Mouse (Mus musculus) spleen, postnatal 4 days (tissue): Measurements from ENCODE around the gene Hhipl1.

Experiments
- DNase-seq, 2 experiments: peaks; one replicate each; pipeline ENCODE4 v3.0.0; 2022; ENCODE audit warnings: low spot score in 2 of 2

Gene Hhipl1

DNA sequence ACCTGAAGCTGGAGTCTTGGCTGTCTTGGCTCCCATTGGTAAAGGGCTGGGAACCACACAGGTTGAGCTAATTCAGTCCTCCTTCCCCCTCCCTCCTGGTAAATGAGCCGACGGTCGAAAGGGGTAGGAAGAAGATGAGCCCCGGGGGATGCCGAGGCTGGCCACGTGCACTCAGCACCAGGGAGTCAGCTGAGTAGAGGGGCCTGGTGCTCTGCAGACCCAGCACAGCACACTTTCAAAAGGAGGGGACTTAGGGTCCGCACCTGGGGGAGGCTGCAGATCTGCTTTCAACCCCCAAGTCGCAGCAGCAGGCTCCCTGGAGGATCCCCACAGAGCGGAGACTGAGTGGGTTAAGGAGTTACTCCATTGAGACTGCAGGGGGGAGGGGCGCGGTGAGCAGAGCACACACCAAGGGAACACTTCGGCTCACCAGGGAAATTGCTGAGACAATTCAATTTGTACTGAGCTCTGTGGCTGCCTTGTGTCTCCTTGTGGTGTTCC is 28.7 kb upstream of the Hhipl1 start:
- no peak for DNase-seq

DNA sequence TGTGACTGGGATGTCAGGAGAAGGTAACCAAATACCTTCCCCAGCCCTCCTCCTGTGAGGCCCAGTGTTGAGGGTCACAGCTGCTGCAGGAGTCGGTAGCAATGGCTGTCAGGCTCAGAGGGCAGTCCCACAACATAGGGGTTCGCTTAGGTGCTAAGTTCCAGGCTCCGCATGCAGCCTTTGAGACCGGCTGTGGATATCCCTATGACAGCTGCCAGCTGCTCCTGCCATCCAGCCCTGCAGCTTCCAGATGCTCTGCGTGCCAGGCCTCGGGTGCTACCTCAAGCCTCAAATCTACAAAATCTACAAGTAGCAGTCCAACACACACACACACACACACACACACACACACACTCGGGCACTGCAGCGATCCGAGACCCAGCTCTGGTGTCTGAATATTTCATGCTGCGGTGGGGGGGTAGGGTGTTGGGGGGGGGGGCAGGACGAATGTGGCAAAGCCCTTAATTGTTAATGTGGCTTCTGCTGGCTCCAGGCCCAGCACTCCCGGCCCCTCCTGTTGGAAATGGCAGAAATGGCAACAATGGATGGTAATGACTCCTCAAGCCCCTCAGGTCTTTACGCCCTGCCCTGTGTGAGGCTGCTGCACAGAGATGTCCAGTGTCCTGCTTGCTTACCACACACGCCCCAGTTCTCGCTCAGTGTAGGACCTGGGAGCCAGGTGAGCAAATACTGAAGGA is 27.7 kb upstream of the Hhipl1 start:
- DNase-seq, result no peak

DNA sequence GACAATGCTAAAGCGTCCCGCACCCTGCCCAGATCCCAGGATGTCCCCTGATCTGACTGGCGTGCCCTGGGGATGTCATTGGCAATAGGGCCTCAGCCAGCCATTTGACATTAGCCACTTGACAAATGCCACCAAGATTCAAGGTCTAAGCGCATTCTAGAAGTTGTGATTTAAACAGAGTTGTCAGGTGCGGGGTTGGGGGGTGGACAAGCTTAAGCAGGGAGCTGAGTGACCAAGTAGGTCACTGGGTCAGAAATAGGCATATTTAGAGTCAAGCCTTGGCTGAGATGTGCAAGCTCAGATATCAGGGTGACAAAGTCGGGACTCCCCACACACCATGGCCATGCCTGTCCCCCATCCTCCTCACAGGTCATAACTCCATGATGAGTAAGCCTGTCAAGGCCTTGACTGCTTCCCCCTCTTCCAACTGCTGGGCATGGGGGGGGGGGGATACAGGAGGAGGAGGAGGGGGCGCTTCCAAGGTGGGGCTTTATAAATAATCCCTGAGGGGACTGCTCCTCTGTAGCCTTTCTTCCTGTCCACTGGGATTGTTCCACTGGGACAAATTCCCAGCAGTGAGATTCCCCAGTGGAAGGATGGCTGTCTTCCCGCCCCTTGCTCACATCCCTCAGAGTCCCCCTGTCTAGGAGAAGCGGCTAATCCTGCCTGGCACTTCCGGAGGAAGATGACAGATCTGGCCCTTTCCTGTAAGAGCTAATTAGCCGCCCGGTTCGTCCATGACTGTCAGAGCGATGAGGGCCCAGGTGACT is 21.4 kb upstream of the Hhipl1 start:
- no peak for DNase-seq

DNA sequence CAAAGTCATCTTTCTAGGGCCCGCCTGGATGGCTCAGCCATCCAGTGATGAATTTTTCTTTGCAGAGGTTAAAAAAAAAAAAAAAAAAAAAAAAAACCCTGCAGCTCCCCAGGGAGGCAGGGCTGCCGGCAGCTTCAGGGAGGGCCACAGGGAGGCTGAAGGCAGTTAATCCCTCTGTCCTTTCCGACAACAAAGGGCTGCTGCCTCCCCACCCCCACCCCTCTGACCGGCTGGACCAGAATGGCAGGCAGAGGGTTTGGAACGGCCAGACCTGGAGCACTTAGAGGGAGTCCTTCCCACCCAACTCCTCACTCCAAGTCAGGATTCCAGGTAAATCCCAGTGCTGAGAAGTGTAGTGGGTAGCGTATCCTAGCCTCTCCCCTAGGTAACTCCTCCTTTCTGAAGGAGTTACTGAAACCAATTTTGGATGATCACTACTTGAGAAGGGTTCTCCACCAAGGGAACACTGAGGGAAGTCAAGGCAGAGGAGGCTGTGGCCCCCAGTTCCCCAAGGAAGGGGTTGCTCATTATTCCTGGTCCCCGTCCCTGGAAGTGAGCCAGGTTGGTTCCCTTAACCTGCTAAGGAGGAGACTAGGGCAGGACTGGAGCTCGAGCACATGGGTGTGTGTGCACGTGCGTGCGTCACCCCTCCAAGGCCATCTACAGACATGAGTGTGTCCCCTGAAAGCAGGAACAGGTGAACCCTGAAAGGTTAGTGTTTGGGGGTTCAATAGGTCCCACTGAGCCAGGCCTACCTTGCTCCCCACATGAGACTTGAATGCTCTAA is 20.7 kb upstream of the Hhipl1 start:
- DNase-seq, result no peak

DNA sequence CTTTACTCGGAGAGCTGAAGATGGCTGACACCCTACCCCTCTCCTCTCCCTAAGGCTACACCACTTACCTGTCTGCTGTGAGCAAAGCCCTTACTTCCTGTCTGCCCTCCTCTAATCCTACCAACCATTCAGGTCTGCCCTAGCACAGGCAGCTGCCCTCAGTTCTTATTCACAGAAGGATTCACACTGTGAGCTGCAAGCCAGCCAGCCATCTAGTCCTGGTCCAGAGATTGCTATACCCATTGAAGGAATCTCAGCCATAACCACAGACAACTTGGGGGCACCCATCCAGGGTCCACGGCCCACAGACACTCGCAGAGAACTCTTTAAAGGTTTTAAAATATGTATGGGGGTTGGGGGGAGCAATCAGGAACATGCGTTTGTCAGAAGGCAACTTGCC is 19.7 kb upstream of the Hhipl1 start:
- no peak for DNase-seq

DNA sequence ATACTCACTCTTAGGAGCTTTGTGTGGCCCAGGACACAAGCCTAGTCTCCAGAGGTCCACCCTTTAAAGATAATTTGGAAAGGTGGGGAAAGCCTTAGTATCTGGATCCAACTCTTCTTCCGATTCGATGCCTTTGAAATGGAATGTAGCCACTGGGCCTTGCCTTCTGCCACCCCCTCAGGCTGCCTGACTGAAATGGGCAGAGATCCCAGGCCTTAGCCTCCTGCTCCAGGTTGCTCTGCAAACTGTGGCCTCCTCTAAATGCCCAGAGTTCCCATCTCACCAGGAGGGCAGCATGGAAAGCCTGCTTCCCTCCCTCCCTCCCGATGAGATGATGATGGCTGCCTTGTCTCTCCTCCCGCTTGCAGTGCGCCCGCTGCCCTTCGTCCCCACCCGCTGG is 19.1 kb upstream of the Hhipl1 start:
- no peak for DNase-seq

DNA sequence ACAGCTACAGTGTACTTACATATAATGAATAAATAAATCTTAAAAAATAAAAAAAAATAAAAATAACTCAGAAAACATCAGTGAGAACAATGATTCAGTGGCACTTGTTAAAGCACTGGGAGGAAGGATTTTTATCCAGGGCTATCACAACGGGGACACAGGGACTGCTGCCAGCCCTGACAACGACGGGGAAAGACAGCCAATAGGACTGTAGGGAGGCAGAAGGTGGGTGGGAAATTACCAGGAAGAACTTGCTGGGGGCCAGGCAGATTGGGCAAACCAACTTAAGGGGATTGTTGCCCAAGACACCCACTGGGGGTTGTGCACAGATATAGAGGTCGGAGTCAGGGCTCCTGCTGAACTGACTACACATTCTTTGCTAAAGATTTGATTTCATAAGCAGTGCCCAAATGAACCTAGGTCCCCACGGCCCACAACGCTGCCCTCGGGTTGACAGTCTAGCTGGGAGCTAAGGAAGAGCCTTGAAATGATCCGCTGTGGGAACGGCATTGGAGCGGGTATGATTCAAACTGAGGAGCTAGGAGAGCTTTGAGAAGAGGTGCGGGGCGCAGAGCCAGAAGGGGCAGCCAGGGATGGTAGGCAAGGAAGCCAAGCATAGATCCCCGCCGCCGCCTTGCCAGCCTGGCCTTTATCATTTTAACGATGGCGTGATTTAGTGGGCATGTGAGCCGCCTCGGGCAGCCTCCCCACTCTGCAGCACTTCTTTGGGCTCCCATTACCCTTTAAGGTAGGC is 17.8 kb upstream of the Hhipl1 start:
- DNase-seq, result no peak

DNA sequence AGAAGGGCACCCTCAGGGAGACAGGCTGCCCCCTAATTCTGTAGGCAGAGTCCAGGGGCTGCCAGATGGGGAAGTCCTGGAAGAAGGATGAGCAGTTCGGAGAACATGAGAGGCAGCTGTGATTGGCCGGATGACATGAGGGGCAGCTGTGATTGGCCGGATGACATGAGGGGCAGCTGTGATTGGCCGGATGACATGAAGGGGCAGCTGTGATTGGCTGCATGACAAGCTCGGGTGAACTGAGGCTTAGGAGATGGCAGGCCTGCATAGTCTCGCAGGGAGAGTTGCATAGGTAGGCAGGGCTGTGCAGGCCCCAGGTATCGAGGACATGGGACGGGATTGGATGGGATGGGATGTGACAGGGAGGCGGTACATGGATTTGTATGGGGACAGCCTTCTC is 13.7 kb upstream of the Hhipl1 start:
- no peak for DNase-seq

DNA sequence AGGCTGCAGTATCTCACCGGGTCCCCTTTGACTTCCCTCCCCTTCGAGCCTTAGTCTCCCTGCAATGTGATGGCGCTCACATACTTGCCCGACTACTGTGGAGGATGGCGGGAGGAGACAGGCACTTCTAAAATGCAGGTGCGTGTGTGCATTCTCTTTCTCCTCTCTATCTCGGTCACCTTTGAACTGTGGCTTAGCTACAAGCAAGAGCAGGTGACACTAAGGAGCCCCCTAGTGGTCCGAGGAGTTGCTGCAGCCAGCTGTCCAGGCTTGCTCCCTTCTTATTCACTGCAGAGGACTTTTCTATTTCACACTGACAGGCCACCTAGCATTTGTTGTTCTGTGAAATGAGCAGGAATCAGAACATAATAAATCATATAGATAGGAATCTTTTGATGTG is 13.1 kb upstream of the Hhipl1 start:
- peak; percentile 41 to 77 for DNase-seq

DNA sequence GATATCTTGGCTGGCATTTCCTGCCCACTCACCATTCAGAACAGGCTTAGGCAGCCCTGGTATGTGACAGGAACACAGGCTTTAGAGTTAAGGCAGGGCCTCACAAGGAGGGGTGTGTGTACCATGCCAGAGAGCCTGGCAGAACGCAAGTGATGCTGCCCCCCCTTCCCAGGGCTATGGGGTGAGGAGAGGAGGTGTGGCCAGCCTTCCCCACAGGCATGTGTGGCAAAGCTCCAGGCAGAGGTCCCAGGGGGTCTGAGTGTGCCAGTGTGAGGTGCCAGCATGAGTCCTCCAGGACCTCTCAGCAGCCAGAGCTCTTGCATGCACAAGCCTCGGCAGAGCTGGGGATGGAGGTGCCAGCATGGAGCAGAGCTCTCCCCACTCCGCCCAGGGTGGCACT is 11.4 kb upstream of the Hhipl1 start:
- no peak for DNase-seq

DNA sequence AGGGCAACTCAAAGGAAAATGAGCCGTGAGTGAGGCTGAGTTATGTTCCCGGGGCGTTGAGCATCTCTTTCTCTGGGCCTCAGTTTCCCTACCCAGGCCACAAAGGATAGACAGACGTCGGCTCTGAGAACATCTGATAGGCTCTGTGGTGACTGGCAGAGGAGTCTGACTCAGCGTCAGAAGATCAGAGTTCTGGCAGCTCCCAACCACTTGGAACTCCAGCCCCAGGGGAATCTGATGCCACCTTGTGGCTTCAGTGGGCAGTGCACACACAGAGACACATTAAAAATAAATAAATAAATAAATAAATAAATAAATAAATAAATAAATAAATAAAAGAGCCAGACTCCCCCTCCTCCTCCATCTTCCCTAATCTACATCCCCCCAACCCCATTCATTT is 9.0 kb upstream of the Hhipl1 start:
- DNase-seq, result no peak

DNA sequence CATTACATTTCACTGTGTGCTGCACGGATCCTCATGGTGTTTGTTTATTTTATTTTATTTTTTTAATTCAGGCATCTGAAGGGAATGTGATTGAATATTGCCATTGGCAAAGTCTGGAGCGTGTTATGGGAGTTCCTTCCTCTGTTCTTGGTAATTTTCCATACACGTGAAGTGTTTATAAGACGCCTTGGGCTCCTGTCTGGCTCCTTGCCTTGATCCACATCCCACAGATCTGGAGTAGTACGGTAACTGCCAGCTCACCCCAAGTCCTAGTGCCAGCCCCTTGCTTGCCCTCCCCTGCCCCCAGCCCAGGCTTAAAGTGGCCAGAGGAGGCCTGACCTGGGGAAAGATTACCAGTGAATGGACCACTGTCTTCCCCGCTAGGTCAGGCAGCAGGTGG is 5.1 kb upstream of the Hhipl1 start:
- no peak for DNase-seq

DNA sequence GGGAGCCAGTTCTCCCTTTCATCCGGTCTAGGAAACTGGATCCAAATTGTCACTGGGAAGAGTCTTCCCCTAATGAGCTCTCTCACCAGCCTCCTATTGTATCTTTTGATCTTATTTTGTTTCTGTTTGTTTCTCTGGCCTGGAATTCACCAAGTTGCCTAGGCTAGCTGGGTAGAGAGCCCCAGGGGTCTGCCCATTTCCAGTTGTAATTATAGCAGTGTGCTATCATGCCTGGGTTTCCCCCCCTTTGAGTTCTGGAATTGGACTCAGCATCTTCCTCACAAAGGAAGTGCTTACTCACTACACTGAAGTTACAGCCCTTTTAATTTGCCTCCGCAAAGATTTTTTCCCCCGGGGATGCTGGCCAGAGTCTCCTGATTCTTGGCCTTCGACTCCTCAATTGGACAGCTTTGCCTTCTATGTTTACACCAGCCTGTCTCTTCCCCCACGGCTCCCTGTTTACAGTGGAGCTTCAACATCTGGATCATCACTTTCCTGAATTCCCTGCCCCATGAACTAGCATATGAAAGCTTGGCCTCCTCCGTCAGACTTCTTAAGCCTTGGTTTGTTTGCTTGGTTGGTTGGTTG is 2.2 kb upstream of the Hhipl1 start:
- DNase-seq, result no peak

DNA sequence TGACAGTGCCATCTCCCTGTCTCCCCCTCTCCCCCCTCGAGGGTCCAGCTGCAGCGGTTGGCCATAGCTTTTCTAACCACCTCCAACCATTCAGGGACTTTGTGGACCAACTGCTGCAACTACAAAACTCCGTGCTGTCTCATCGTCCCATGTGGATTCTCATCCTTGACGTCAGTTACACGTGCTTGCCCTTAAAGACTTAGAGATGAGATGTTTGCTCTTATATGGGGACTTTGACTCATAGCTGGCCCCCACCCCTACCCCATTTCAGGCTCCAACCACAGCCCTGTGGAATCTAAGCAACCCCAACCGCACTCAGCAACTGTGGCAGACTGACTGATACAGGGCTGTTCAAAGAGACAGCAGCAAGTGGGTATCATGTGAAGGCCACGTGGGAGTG is 898 bp upstream of the Hhipl1 start:
- no peak for DNase-seq

DNA sequence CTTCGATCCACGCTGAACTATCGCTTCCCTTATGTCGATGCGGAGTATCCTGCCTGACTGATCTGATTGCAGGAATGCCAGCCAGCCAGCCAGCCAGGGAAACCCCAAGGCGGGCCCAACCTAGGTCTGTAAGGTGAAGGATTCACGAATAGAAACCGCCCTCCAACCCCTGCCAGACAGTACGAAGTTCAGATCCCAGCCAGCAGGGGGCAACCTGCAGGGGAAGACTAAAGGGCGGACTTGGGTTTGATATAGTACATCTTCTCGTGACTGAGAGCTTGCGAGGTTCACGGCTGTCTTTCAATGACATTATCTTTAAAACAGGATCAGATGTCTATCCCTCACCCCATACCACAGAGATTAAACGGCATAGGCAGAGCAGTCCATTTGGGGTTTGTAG is 1.5 kb downstream of the Hhipl1 start:
- no peak for DNase-seq

DNA sequence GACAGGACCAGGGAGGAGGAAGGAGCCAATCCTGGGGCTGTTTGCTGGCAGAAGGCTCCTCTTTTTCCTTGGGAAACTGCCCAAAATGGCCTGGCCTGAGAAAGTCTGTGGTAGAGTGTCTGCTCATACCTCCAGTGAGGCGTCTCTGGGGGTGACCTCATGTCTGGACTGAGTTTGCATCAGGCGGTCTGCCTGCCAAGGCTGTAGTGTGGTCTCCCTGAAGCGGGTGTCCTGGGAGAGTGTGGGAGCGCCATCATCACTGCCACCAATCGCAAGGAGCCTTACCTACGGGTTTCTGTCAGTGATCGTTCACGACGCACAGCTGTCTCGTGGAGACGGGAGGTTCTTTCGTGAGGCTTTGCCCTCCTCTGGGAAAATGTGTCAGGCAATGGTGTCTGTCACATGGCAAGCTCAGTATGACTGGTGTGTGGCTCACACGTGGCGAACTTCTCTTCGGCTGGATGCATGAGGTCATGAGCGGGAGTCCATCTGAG is 2.3 kb downstream of the Hhipl1 start:
- DNase-seq, result no peak

DNA sequence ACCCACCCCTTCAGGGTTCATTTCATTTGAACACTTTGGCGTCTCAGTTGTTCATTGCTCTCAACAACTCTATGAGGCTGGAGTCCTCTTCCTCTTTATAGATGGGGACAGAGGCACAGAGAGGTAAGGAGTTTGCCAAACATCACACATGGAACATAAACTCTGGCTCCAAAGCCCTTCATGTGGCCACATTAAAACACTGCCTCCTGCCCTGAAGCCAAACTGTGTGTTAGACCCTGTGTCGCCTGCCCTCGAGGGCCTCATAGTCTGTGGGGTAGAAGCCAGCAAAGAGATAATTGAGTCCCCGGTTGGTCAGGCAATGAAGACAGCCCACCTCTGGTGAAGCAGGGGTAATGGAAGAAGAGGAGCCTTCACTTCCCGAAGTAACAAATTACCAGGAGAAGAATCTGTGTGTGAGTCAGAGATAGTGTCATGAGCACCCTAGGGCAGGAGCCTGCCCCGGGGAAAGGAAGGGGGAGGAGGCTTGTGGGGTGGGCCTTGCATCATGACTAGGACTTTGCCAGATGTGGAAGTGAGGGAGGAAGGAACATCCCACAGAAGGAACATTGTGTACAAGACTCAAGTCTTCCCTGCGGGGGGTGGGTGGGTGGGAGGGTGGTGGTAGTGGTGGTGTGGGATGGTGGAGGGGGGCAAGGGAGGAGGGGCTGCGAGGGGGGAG is 3.2 kb downstream of the Hhipl1 start:
- DNase-seq, result no peak

DNA sequence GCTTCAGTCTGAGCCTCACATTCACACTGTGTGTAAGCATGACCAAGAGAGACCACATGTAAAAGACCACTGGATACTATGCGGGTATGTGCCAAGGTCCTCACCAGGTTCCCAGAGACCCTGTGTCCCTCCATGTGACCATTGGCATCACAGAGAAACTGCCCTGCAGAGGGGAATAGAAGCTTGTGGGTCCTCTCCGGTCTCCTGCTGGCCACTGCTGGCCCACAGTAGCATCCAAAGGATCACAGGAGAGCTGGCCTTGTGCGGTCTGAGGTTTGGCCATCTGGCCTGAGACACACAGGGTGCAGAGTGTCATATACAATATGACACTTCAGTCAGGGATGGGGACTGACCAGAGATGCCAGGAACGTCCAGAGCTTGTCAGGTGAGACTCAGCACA is 4.0 kb downstream of the Hhipl1 start:
- no peak for DNase-seq

DNA sequence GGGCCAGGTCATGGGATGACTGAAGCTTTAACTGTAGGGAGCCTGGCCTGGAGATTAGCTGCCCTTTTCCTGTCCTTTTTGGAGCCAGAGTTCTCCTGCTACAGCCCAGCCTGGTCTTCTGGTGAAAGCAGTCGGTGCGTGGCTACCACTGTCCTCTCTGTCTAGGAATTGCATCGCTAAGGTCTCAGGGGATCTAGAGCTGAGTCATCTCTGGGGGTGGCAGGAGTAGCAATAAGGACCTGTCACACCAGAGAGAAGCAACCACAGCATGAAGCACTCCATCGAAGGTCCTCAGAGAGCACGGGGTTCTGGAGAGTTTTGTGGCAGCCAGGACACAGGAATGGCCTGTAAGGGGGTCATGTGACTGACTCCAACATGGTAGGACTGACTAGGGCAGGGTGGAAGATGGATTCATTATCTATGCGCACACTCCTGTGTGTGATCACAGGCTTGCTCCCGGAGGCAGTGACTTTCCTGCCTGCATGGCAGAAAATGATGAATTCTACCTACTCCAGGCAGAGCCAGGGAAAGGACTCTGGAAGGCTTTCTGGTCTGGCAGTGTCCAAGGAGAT is 4.5 kb downstream of the Hhipl1 start:
- DNase-seq, result no peak

DNA sequence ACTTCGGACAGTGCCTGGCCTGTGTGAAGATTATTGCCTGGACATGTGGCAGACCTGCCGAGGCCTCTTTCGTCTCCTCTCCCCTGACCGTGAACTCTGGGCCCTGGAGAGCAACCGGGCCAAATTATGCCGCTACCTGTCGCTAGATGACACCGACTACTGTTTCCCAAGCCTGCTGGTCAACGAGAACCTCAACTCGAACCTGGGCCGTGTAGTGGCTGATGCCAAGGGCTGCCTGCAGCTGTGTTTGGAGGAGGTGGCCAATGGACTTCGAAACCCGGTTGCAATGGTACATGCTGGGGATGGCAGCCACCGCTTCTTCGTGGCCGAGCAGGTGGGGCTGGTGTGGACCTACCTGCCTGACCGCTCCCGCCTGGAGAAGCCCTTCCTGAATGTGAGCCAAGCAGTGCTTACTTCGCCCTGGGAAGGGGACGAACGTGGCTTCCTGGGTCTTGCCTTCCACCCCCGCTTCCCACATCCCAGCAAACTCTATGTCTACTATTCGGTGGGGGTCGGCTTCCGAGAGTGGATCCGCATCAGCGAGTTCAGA is 5.7 kb downstream of the Hhipl1 start:
- DNase-seq, result no peak
